13 mouse cellular contexts compared by ENCODE assay signal in genomic region chr17:74267415-74268180, GRCm38 (mm10). TPM values are rescaled to one million over a fixed set of nuclear protein-coding genes. Genes with fewer than 3 reads are reported as not detected.
DNase-seq lines count a peak whose midpoint lies in the region; ATAC-seq and TF ChIP-seq lines count a peak whose summit lies in the region.
"Had no signal": no experiment of that assay in that cellular context is flagged by ENCODE, and none has a peak within 500 bp of the region (broad histone marks: within the 10 kb centered on the region; RNA-seq: fewer than 3 reads in every experiment).

No protein-coding gene starts in this region.

- TF ChIP-seq CTCF in kidney, postnatal 0 days (IDR thresholded peaks at IDR 0.05; ENCODE audit: low read depth), result peak; percentile 37; the same call in 1 of the 2 replicates

- no peak overlapping the region for H3K4me3 ChIP-seq in kidney, postnatal 0 days (replicated peaks; ENCODE audit: low read depth, low read length)
- H3K4me3 ChIP-seq: heart, embryonic 15.5 days had no signal

- no peaks in the 10 kb centered on the region for H3K36me3 ChIP-seq in kidney, postnatal 0 days (ENCODE audit: insufficient read depth, low read length)
- H3K36me3 ChIP-seq: heart, embryonic 15.5 days had no signal

- H3K9ac ChIP-seq in kidney, postnatal 0 days (ENCODE audit: low read depth, low read length), result no peak overlapping the region
- H3K9ac ChIP-seq: heart, embryonic 15.5 days had no signal

- no peak overlapping the region for H3K27ac ChIP-seq in kidney, postnatal 0 days
- H3K27ac ChIP-seq: heart, embryonic 15.5 days had no signal

- peaks cover 11% of the 10 kb centered on the region for H3K4me1 ChIP-seq in kidney, postnatal 0 days (replicated peaks; ENCODE audit: insufficient read depth, low read length)

- no peak for DNase-seq in kidney, postnatal 0 days (ENCODE audit: low spot score)
- DNase-seq in kidney, postnatal 4 days, result no peak
- peak; percentile 44 for DNase-seq in ES-CJ7 (ENCODE audit: low read depth, low spot score)
- no peak for DNase-seq in urinary bladder, postnatal 10 days (ENCODE audit: low spot score)
- DNase-seq in kidney, adult 18-20 months, result no peak
- no peak for DNase-seq in layer of hippocampus, adult 9-10 months (ENCODE audit: low spot score)
- DNase-seq: cerebellum, adult 2 months; kidney, postnatal 14 days; thymus, adult 18-20 months had no signal

- ATAC-seq in kidney, postnatal 0 days (replicated peaks; ENCODE audit: low FRiP score, low read depth), result no peak
- ATAC-seq in common myeloid progenitor, adult 5-6 weeks (replicated peaks; ENCODE audit: low read depth, poor library complexity, severe bottlenecking), result peak; percentile 74
- peak; percentile 75 for ATAC-seq in megakaryocyte progenitor cell, adult 5-6 weeks (replicated peaks; ENCODE audit: poor library complexity)

- H3K4me2 ChIP-seq in kidney, postnatal 0 days (ENCODE audit: low read length), result no peak overlapping the region
- H3K4me2 ChIP-seq: heart, embryonic 15.5 days; midbrain, embryonic 11.5 days had no signal

- H3K27me3 ChIP-seq in kidney, postnatal 0 days (ENCODE audit: insufficient read depth, low read length), result no peaks in the 10 kb centered on the region
- H3K27me3 ChIP-seq: heart, embryonic 15.5 days had no signal

- WGBS in kidney, postnatal 0 days, result 91% methylated on average over 11 of the region's 11 CpGs

- H3K9me3 ChIP-seq in kidney, postnatal 0 days (replicated peaks; ENCODE audit: low read length), result no peaks in the 10 kb centered on the region
- H3K9me3 ChIP-seq: heart, embryonic 15.5 days had no signal

RNA-seq across cellular contexts. Expression of gene Memo1, which starts 27.7 kb away (rescaled TPM):
- 69.3 and 71.4 TPM in 2 replicates for polyA plus RNA-seq in kidney, postnatal 0 days (2015; fragmentation: Nextera tagmentation; extraction: Ambion mirVana)
- 127 and 146 TPM in 2 replicates for total RNA-seq in common myeloid progenitor, adult 5-6 weeks (2017)
- total RNA-seq in megakaryocyte progenitor cell, adult 5-6 weeks (2015), result 99.8 and 103 TPM in 2 replicates
- total RNA-seq in megakaryocyte progenitor cell, adult 5-6 weeks (2017), result 85.1 and 107 TPM in 2 replicates

RNA-seq across cellular contexts. Expression of gene Dpy30, which starts 56.1 kb away (rescaled TPM):
- polyA plus RNA-seq in kidney, postnatal 0 days (2015; fragmentation: Nextera tagmentation; extraction: Ambion mirVana), result 268 TPM in 2 replicates
- total RNA-seq in common myeloid progenitor, adult 5-6 weeks (2017), result 107 and 148 TPM in 2 replicates
- 253 TPM in 2 replicates for total RNA-seq in megakaryocyte progenitor cell, adult 5-6 weeks (2015)
- total RNA-seq in megakaryocyte progenitor cell, adult 5-6 weeks (2017), result 200 and 202 TPM in 2 replicates
